Mouse (Mus musculus) erythroblast, adult 5-6 weeks (primary cell): ENCODE measurements around the gene Fam198a. TPM values are rescaled to one million over a fixed set of nuclear protein-coding genes. Genes with fewer than 3 reads are reported as not detected.

Experiments used
- ATAC-seq: replicated peaks from 2 replicates; pipeline ENCODE4 v1.8.0; 2016; ENCODE audit warnings: moderate number of reproducible peaks, mild to moderate bottlenecking, moderate TSS enrichment, inconsistent platforms; ENCODE audit not compliant: poor library complexity, low FRiP score, severe bottlenecking
- total RNA-seq, 2 experiments: library from RNA; stranded (forward) in 1 of 2; stranded (reverse) in 1 of 2; fragments of 150-400 nt in 1 of 2; fragments of 200-764, 138-1000 nt in 1 of 2; gene quantifications; 2 replicates each; pipeline versions ENCODE4 v1.2.3 to v1.2.4; 2015 to 2017; ENCODE audit warnings: low replicate concordance in 2 of 2

The Fam198a gene
- not detected in 2 replicates for total RNA-seq (2015; ENCODE audit: low replicate concordance)
- not detected in 2 replicates for total RNA-seq (2017; ENCODE audit: low replicate concordance)

DNA sequence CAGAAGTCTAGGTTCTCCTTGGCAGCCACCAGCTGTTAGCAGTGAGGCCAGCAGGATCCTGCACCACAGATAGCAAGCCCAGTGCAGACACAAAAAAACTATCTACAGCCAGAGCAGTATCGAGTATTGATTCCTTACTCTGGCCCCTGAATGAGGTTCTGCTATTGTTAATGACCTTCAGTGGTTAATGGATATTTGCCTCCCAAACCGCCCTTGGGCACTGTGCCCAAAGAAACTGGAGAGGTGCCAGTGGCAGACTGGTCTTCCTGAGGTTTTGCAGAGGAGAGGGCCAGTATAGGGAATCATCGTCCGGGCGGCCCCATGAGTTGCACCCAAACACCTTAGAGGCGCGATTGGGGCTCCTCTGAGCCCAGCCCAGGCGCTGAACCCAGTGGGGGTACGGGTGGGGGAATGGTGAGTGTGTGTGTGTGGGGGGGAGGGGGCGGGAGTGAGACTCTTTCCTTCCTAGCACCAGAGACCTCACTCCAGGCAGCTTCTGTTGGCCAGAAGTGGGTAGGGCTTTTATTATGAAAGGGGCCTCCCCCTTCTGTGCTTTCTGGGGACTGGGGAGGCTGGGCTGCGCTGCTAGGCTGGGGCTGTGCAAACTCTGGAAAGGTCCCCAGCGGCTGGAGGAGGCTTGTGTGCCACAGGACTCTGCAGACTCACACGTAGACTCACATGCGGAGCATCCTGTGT lies at the start of gene Fam198a:
Fam198a (plus strand) TSS at position 571 of the 696 bp plus-strand sequence.
- no peak for ATAC-seq

DNA sequence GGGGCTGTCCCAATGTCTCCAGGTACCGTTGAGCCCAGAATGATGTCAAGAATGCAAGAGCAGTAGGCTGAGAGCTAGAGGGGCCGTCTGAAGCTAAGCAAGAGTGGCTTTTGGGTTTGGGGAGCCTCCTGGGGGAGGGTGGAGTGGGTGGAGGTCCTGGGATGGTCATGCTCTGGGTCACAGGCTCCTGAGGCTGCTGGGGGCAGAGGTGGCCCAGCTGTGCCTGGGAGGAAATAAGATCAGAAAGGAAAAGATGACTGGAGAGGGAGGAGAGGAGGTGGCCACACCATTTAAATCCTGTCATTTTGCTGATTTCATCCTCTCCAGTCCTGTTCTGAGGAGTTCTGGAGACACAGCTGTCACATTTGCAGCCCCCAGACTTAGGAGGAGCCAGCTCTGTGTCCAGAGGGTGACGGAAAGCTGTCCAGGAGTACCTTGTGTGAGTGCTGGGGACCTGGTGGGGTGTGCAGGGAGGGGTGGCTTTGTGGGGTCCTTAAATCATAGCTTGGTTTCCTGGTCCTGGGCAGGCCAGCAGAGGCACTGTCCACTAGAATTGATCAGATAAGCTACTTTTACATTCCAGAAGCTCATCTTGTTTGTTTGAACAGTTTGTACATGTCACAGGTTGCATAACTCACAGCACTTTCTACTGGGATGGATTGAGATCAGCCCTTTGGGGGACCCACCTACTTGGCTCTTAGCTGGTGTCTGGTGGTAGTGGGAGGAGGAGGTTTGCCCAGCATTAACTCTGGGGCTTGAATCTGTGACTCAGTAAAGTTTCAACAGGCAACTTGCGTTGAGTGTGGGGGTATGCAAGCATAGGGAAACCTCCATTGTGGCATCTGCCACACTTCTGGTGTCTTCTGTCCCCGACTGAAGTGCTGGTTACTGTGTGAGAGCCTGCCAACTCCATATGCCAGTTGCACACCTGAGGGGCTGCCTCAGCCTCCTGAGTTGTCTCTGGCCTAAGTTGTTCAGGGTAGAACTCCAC lies 48.8 kb upstream of the Fam198a start:
- no peak for ATAC-seq

DNA sequence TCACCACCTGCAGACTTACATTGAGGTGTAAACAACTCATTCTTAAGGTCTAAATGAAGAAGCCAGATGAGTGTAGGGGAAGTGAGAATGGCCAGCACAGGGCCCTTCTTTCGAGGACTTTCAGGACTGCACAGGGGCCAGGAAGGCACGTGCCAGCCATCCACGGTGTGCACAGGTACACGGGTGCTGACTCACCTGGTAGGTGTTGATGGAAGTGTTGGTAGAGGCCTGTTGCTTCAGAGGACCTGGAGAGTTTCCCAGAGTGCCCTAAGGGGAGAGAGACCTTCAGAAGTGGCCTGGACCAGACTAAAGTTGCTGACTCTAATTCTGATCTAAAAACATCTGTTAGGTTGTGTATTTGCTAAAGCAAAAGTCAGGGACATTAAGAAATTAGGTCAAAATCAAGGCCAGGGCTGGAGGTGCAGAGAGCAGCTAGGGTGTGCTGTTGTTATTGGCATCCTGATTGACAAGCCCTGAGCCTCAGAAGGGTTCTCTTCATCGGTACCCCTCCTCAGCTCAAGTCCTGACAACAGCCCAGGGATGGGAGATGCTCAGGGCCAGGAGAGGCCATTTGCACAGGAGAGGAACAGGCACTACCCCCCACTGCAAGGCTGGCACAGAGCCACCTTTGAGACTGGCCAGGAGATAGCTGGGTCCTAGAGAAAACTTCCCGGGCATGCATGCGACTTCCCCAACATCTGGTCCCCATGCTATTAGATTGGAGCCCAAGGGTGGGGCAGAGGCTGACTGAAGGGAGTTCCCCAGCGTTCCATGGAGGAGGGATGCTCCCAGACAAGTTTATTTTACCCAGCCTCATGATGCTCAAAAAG lies 47.1 kb upstream of the Fam198a start:
- ATAC-seq: no peak

DNA sequence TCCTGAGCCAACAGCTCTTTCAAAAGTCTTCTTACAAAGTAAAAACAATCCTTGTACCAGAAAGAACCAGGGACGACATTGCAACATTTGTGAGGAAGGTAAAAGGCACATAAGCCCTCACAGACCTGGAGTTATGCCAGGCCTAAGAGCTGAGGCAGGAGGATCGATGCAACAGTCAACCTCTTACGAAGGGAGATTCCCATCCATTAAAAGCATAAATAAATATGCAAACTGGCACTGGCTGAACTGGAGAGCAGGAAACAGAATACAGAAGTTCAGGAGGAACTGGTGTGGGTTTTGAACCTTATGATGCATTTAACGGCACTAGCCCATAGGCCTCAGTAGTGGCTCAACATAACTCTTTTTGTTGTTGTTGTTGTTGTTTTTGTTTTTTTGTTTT lies 46.5 kb upstream of the Fam198a start:
- no peak for ATAC-seq

DNA sequence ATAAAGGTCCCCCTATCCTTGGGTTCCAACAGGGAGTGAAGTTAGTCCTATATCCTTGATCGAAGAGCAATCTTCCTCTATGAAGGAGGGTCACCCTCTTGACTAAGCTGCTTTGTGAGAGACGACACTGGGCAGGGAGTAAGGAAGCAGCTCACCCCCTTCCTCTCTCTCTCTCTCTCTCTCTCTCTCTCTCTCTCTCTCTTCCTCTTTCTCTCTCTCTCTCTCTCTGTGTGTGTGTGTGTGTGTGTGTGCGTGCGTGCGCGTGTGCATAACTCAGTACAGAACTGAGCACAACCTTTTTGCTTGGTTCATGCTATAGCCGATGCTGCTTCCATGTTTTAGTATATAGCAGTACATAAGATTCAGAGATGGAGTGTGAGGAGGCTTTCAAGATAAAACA lies 45.8 kb upstream of the Fam198a start:
- ATAC-seq: no peak

DNA sequence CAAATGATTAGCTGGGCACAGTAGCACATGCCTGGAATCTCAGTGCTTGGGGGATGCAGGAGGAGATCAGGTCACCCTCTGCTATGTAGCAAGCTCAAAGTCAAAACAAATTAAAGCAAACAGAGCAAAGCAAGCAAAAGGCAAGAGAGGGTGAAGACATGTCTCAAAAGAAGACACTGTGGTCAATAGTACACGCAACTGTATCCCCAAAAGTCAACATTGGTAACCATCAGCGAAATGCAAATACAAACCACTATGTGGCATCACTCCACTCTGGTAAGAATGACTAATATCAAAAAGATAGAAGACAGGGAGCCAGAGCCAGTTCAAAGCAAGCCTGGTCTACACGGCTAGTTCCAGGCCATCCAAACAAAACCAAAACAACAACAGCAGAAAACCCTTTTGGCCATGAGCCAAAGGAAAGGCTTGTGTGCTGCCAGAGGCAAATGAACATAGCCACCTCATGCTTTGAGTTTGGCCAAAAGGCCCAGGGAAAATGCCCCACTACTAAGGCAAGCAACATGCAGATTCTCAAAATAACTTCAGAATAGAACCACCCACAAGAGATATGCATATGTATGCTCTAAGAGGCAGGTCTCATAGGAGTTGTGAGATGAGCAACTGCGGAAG lies 45.1 kb upstream of the Fam198a start:
- ATAC-seq: no peak

DNA sequence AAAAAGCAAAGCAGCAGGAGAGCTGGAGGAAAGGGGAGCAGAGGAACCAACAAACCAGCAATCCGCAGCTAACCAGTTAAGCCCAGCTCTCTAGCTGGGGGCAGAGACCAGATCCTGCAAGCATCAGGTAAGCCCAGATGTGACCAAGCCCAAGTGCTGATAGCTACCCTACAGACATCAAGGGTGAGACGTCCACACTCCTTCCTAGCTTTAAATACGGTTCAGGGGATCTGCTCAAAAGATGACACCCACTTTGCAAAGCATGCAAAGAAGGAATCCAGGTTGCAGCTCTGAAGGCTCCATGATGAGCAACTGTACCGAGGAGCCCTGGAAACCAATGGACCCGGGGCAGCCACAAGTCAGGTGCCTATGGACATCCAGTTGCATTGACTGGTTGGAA lies 44.3 kb upstream of the Fam198a start:
- ATAC-seq: no peak

DNA sequence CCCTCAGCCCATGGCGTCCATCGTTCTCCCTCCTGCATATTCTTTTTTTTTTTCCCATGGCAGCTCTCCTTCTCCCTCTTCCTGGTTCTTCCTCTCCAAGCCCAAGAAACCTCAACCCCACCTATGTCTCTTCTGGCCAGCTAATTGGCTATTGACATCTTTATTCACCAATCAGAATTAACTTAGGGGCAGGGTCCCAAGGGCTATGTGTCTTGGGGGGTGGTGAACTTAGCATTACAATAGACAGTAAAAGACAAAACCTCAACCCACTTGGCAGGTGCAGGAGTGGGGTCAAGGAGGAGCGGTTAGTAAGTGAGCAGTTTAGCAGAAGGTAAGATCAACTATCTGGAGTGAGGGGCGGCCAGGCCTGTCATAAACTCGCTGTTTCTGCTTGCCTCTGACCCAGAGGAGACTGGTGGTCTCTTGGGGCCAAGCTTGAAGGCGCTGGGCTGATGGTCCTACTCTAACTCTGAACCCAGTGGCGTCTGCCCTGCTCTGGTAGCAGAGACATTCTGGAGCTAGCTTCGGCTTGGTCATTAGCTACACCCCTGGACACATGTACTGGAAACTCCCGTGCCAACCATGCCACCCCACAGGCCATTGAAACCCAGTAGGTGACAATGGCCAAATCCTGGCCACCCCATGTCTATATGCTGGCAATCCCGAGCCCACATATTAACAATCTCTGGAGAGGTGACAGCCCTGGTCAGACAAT lies 43.3 kb upstream of the Fam198a start:
- no peak for ATAC-seq

DNA sequence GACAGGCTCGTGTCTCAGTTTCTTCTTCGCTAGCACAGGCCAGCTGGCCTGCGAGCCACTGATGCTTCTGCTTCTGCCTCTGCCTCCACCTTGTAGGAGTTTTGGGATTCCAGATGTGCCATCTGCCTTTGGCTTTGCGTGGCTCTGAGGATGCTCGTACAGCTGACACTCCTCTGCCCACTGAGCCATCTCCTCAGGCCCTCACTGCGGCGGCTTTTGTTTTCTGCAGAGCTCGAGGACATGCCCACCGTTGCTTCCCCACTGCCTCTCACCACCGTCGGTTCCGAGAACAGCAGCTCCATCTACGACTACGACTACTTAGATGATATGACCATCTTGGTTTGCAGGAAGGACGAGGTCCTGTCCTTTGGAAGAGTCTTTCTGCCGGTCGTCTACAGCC lies 42.5 kb upstream of the Fam198a start:
- ATAC-seq: no peak

DNA sequence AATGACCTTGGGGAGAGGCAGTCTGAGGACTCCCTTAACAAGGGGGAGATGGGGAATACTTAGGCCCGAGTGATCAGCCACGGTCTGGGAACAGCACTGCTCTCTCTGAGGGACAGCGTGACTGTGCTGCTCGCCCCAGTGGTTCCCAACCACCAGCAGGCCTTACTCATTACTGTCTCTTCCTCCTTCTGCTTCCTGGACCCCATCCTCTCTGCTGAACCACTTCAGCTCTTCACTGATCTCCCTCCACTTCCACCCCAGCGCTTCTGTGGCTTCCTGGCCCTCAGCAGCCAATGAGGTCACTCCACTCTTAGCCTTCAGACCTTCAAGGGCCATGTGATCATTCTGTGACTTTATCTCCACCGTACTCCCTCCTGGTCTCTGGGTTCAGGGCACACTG lies 41.2 kb upstream of the Fam198a start:
- no peak for ATAC-seq

DNA sequence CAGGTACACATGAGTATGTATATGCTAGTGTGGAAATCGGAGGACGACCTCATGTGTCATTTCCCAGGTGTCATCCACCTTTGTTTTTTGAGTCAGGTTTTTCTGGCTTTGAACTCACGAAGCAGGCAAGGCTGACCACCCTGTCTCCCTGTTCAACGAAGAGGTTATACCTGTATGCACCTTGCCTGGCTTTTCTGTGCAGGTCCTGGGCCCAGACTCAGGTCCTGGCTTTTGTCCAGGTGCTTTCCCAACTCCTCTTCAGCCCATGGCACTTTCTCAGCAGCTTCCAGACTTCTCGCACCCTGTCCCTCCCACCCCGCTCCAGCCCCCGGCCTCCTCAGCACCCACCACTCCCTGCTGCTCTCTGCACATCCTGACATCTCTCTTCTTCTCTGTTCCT lies 39.6 kb upstream of the Fam198a start:
- ATAC-seq: no peak

DNA sequence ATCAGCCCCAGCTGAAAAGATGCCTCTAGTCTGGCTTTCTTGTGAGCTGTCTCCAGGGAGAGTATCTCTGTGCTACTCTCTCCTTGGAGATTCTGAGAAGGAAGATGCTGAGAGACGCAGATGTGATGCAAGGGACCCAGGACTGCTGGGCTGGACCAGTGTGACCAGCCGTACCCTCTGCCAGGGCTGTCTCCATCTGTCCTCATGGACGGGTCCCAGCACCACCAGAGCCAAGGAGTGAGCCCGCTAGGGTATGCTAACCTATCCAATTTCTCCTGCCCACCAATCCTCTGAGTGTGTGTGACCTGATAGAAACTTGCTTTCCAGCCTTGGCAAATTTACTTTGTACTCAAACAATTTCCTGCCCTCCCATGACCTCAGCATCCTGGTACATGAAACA lies 38.0 kb upstream of the Fam198a start:
- ATAC-seq: no peak

DNA sequence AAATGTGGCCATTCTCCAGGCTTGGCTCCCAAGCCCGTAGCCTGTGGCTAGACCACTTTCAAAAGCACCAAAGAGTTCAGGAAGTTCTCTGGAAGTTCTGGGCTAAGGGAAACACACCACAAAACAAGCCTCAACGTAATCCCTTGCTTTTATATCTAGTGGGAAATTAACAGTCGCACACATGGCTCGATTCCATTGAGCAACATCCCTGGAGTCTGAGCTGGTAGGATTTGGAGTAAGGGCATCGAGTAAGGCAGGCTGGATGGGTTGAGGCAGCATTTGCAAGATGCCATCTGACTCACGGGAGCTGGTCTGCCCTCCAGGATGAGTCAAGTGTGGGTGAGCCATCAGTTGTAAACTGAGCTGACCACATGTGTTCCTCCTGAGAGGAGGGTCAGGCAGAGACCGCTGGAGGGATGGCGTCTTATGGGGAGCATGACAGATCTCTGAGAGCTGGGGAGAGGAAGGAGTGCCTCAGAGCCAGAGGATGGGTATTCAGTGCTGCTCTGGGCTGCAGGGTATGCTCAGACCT lies 36.5 kb upstream of the Fam198a start:
- no peak for ATAC-seq

DNA sequence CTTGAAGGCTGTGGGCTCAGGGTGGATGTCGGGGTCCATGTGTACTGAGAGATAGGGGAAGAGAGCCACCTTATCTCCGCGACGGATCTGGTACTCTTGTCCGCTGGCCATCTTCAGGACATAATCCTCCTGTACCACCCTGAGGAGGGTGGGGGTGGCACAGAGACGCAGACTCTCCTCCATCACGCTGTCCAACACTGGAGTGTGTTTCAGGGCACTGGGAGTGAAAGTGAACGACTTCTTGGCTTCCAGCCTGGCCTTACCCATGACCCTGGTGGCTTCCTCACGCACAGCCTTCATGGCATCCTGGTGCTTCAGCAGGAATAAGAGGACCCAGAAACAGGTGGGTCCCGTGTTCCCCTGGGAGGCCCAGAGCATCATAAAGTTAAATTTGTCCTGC lies 35.7 kb upstream of the Fam198a start:
- ATAC-seq: no peak

DNA sequence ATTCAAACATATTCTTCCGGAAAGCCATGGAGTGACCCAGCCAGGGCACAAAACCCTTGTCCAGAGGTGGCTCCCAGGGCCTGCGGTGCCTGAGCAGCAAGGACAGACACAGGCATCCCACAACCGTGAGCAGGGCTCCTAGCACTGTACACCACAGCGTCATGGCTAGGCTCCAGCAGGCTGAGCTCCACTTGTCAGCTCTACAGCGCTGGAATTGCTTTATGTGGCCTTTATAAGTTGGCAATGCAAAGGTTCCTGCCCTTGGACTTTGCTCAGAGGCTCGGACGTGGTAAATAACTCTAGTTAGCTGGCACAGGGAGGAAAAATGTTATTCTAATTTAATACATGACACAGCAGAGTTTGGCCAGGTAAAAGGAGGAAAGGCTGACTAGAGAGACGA lies 34.7 kb upstream of the Fam198a start, which contains the start of gene Cyp8b1:
Cyp8b1 (minus strand) TSS at position 204 of the 400 bp plus-strand sequence.
- ATAC-seq: no peak

DNA sequence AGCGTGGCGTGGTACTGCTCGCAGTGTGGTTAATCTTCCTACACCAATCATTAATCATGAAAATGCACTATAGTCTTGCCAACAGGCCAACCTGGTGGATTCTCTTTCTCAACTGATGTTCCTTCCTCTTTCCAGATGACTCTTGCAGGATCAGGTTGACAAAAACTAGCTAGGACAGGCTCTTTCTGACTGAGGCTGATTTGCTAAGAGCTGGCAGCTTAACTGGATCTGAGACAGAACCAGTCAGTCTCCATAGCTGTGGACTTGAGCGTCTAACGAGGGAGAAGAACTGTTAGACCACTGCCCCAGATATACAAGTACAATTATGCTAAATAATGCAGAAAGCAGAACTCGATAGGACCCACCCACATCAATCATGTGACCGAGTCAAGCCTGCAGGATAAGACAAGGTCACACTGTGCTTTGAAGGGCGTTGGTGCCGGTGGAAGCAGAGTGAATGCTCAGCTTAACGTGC lies 31.7 kb upstream of the Fam198a start:
- no peak for ATAC-seq

DNA sequence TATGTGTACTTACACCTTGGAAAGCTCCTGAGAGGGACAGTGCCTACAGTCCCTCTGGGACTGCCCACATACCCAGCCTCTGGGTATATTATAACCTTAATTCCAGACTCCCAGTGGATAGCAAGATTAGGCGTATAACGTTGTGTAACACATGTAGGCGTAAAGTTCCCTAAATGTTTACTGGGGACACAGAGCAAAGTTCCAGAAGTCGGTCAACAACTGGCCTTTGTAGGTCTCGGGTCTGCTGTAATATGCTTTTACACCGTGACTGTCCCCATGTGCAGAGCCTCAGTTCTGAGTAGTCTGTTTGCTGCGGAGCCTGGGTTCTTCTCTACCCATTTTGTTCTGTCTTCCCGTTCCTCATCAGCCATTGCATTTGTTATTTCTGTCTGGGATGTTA lies 27.3 kb upstream of the Fam198a start:
- ATAC-seq: no peak

DNA sequence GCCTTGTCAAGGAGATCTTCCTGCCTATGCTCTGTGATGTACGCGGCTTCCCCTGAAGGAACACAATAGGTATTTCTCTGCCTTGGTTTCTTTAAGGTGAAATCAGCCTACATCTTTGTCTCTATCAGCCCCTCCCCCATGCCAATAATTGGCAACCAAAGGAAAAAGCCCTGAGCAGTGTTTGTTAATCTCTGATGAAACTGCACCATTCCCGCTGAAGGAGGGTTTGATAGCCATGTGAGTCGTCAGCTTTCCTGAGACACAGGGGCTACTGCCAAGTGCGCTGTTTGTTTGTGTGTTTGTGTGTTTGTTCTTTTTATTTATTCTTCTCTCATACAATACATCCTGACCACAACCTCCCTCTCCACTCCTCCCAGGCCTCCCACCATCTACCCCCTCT lies 26.9 kb upstream of the Fam198a start:
- ATAC-seq: no peak
